Mouse (Mus musculus) gastrocnemius, postnatal 10 days (tissue): Measurements from ENCODE around the gene Lama2. TPM values are rescaled to one million over a fixed set of nuclear protein-coding genes. Genes with fewer than 3 reads are reported as not detected.

Source experiments
- DNase-seq: peaks from one replicate; pipeline ENCODE4 v3.0.0; 2021; ENCODE audit warnings: mixed read lengths
- total RNA-seq, 2 experiments: library from RNA; stranded (reverse); gene quantifications; 2 replicates each; pipeline ENCODE4 v1.2.3; 2021

The Lama2 gene
- total RNA-seq, 2 experiments from 2014 or later: 177 to 203 TPM

DNA sequence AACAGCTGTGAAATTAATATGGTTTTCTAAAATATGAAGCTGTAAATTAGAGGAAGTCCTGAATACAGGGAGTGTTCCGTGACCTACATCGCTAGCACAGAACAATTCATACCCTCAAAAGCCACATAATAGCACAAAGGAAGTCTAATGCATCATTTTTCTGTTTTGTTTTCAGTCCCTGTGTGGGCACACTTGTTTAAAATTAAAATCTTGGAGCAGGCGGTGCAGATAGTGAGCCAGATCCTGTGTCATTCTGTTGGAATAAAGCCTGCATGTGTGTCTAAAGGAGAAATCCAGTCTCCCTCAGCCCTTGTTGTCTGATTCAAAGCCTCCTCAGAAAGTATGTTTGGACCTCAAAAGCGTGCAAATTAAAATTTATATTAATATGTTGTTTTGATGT is 234.9 kb downstream of the Lama2 start:
- DNase-seq: no peak

DNA sequence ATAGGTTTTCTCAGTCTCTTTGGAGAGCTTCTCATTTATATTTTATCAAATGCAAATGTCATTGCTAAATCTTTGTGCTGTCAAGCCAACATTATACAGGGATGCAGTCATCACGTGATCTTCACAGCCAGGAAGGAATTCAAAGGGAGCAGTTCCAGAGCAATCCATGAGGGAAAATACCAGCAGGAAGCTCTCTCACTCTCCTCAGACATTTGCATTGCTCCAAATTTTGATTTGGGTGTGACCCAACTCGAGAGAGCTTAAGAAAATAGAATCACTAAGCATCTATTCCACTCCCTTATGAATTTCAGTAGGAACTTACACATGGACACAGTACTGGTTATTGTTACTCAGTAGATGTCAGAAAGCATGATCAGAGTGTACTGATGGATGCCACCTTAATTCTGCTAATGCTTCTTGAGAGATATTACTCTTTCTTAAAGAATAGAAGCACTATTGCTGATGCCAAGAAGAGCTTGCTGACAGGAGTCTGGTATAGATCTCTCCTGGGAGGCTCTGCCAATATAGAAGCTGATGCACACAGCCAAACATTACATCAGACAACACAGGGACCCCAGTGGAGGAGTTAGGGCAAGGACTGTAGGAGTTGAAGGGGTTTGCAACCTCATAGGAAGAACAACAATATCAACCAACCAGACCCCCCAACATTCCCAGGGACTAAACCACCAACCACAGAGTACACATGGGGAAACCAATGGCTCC is 236.5 kb downstream of the Lama2 start:
- no peak for DNase-seq

DNA sequence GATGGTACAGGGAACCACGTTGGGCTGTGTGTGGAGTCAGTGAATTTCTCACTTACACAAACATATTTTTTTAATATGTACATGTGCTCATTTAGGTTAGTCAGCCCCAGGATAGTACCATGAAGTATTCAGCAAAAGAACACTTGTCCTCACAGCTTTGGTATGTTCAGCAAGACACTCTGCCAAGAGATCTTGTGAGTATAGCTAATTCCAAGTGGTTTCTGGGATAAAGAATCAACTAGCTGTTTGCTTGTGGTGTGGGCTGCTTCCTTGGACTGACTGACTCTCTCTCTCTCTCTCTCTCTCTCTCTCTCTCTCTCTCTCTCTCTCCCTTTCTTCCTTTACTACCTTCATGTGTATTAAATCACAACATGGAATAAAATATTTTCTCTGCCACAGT is 241.3 kb downstream of the Lama2 start:
- DNase-seq: no peak

DNA sequence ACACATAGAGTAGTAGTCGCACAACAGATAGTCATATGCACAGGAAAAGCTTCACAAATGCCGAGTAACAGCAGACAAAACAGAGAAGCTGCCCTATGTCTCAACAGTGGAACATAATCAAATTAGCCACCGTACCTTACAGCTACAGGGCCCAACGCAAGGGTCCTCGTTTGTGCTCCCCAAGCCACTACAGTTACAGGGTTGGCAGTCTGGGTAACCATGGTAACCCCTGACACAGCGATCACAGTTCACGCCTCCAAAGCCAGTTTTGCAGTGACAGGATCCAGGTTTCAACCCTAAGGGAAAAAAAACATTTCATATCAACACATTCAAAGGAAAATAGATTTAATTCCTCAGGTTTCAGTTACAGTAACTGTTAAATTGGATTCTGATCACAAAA is 275.3 kb downstream of the Lama2 start:
- no peak for DNase-seq

DNA sequence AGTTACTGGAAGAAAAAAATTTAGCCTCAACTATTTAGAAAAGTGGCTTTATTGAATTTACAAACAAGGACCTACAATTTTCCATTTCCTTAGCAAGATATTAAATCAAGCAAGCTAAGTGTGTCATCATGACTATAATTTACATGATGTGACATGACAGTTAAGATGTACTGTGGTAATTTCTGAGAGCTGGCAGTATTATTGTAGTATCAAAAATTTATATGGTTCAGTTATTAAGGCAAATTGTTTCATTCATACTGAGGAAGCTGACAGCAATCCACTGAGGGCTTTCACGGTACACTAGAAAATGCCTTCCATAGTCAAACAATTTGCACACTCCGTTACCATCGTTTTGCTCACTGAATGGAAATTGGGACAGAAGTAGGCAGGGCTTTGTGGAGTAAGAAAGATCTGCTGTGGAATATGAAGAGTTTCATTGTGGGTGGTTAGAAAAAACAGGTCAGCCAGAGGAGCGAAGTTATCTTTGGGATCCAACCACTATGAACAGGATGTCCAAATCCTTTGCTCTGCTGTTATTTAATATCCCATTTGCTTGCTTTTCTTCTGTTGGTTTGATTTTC is 297.1 kb downstream of the Lama2 start:
- DNase-seq: no peak

DNA sequence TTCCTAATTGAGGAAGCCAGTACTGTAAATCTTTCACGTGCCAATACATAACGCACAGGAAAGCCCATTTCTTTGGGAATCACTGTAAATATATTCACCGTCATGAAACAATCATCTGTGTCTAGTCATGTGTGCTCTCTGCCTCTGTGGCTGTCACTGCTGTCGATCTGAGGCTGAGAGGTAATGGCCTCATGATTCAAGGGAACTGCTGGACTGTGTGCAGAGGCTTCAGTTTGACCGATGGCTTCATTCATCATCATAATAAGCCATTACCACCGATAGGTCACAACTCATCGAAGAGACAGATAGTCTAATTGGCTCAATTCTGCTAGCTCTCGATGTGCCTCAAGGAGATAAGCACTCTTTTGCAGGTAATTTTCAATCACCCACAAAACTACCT is 312.1 kb downstream of the Lama2 start:
- no peak for DNase-seq

DNA sequence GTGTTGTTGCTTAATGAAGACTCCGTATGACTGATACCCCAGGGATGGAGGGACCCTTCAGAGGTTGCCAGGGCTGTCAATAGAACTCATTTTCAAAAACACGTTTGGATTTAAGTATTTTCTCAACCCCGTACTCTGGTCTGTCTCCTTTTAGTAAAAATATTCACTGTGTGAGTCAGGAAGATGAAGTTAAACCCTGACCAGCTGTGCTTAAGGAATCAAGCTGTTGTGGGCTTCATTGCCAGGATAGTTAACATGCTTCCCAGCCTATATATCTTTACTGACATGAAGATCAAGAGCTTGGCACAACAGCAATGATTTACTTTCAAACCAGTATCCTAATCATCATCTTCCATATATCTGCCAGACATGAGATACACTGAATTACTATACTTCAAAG is 314.3 kb downstream of the Lama2 start:
- DNase-seq: no peak

DNA sequence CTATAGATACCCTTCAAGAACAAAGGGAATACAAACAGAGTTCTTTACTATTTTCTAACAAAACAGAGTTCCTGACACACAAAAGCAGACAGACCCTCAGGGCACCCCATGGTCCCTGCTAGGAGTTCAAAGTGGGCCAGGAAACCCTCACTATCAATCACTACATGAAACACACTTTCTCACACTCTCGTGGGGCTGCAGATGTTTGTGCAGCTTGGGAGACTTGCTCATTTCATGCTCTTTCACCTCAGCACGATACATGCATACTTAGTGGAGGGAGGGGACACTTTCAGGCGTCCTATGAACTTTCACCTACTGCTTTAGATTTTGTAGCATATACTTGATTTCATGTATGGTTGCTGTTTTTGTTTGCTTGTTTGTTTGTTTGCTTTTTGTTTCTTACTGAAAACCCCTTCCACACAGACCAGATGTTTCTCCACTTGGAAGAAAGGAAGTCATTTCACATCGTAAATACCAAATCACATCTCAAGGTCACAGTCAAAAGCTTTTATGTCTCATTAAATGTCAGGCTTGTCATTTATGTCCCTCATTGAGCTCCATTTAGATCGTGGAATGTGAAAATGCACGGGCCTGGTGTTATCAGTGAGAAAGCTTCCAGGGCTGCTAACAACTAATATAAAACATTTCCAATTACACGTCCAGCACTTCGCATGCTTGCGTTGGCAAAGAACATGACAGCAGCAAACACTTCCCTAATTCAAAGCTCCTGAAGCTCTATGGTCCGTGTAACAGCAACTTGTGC is 334.3 kb downstream of the Lama2 start:
- DNase-seq: no peak

DNA sequence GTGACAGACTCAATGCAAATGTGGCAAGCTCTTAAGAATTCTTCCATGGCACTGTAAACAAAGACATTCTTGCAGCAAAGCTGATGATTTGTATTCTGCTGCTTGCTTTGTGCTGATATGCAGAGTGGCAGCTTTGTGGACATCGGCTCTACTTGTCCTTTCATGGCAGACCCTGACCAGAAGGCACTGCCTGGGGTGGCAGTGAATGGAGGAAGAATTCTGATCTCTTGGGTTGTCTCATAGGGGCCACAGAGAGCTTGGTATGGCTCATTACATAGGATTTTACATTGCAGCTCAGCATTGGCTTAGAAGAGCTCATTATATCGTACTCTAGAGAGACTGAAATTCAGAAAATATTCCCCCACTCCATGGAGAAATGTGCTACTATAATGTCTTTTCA is 352.1 kb downstream of the Lama2 start:
- no peak for DNase-seq

DNA sequence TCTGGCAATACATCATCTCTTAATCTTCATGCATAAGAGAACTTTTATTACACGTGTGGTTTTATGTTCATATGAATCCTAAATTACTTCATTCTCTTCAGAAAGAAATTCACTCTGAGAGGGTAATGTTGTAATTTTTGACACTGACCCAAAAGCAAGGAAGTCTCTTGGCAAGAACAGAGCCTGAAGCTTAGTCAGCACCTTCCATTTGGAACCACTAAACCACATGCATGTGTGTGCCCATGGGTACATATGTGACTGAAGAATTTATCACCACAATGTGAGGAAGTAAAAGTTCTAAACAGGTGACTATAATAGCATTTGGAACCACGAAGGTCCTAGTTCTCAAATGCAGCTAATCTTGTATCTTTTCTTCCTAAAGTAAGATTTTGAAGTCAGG is 353.7 kb downstream of the Lama2 start:
- DNase-seq: no peak

DNA sequence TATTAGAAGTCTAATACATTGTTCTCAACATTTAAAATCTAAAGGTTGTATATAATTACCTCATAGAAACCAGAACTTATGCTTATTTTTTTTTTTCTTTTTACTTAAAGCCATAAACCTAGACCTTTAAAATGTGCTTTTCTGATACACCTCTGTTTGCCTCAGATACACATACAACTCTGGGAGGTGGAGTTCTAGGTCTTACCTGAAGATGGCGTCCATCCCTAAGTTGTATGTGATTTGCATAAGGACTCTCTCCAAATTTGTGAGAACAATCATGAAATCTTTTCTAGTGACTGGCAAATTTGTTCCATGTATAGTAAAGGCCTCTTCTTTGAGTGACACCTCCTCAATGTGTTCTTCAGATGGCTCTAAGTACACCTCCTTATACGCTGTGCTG is 354.8 kb downstream of the Lama2 start:
- no peak for DNase-seq

DNA sequence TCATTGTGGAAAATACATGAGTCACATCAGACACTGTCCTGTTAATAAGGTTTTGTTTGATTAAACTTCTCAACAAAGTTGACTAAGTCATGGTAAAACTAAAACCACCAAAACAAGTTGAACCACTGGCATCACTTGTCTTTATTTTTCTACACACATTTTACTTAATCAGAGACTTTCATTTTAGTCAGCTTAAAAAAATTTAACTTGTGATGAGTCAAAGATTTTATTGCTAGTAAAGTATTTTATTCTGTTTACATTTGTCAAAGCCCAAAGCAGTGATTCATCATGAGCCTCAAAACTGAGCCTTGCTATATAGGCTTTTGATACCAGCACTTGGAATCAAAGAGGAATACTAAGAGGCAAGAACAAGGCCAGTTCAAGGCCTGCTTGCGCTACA is 369.8 kb downstream of the Lama2 start:
- DNase-seq: no peak

DNA sequence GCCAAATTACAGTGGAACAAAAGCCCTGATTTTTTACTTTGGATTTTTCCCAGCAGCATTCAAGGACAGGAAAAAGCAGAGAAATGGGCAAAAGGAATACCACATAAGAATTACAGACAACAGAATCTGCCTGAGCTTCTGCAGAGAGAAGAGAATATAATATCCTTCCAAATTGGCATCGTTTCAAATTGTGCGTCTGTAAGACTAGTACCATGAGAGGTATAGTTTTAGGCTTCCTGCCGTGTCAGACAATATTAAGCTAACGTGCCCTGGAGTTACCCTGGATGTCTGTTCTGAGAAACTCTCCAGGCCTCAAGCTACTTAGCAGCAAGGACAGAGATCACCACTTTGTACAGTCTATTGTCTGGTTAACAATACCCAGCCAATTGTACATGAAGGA is 384.8 kb downstream of the Lama2 start:
- DNase-seq: no peak

DNA sequence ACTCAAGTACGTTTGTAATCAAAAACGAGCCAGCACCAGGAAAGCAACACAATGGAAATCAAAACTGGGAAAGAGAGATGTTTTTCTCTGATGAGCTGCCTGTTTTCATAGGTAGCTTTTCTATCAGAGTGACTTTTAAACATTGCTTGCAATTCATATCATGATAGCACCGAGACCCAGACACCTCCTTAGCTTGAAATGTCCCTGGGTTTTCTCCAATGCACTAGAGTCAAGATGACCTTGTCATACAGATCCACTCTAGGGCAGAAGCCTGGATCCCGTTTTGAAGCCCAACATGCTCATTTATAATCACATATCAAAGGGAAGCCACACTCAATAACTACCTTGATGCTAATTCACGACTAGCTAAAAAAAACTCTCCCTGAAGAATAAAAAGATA is 386.0 kb downstream of the Lama2 start:
- no peak for DNase-seq

DNA sequence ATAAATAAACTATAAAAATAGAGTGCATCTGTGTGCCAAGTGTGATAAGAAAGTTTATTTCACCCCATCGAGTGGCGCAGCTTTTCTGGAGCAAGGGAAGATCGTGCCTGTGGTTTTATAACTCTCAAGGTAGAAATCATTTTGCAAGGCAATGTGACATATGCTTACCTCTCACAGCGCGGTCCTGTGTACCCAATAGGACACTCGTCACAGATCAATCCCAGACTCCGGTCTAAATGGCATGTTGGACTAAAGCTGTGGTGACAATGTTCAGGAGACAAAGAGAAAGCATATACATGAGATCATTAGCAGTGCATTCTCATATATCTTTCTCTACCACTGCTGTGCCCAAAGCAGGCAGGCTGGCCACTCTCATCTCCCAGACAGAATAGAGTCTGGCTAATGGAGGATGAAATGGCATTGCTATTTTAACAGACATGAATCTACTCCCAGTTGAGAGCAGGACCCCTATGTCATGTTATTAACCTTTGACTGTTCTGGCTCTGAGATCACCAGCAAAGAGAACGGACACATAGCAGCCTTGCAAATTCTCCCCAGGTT is 395.7 kb downstream of the Lama2 start:
- no peak for DNase-seq

DNA sequence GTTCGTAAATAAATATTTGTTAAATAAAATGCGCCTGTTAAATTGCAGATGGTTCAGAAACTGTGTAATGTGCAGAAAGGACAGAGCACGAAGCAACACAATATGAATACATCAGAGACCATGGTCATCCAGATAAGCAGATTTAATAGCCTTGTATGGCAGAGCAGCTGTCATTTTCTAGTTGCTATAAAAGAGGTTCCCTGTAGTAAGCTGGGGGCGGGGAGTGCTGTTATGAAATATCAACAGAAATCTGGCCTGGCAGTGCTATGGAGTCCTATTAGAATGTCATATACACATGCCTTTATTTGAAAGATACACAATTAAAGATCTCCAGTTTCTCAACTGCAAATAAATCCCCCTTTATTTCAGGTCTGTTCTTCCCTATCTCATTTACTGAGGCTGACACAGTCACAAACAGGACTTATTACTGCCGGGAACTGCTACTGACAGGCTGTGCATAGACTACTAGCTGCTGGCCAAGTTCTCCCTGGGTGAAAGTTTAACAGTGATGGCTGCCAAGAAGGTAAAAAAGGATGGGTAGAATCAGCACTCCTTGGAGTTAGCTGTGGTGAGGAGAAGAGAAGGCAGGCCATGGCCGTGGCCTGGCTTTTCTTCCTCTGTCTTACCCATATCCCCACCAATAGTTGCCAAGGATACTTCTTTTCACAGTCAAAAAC is 396.8 kb downstream of the Lama2 start:
- DNase-seq: no peak

DNA sequence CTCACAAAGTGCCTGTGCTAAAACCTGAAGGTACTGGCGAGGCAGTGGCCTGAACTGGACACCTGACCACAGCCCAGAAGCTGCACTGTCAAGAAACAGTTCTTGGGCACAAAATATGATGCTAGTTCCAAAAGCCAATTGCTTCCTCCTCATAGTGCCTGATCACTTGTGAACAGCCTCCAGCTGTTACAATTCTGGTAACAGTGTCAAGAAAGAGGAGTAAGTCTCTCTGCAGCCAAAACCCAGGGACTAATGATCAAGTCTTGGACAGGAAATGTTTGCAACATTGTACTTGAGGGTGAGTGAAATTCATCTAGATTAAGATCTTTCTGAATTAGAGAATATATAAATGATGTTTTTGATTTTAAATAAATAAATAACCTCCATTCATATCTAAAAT is 399.9 kb downstream of the Lama2 start:
- no peak for DNase-seq

DNA sequence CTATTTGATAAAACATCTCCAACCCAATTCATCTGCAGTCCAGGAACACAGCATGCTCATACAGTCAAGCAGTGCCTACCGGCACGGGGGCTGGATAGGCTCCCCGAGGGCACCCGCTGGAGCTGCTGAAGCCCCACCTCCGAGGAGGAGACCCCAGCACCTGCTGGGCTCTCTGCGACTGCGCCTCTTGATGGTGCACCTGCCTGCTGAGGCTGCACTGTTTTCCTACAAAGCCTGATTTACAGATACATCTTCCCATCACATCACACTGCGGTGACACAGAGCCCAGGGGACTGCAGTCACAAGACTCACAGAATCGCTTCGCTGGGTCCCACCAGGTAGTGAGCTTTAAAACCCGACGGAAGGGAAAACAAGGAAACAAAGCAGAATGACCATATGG is 412.2 kb downstream of the Lama2 start:
- DNase-seq: no peak

DNA sequence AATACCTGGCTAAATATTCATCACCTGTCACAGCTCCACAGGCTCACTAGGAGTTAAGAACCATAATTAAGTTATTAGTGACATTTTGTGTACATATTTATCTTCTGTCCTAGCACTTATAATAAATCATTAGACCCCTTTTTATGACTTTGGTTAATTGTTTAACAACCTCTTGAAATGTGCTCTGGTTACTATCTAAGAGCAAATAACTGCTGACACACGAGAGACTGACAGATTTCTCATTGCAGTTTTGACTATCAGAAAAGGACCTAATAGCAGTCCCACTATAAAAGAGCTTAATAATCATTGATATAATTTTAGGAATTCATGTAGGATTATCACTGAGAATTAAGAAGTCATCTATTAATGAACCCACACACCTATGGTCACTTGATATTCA is 421.1 kb downstream of the Lama2 start:
- no peak for DNase-seq

DNA sequence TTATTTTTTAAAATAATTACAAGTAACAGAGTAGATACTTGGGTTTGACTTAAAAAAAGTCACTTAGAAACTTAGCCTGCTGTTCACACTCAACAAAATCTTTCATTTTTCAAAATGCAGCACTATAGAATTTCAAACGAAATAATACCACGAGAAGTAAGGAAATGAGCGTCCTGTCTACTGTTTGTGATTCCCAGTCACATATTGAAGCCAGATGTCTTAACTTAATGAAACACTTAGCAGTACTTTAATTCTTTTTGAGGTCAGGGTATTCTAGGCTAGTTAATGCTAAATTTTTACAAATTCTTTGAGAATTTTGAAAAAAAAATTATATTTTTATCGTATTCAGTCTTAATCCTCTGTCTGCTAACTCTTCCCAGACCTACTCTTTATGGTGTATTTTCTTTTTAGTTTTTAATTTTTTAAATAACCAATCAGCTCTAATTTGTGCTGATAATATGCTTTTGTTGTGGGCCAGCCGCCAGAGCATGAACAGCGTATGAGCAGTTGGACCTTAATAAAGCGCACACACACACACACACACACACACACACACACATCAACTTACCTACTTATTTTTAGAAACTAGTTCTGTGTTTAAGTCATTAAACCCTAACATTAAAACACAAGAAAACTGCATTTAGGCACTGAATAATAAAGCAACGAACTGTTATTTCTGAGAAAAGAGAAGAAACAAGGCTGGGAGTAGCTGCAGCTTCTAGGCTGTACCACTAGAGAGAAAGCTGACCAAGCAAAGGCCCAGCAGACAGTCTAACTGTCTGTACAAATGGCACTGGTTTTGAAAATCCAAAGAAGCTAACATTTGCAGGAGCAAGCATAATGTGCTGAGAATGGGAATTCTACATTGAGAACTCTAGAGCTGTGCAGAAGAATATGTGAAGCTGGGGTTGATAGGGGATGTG is 425.3 kb downstream of the Lama2 start:
- no peak for DNase-seq

DNA sequence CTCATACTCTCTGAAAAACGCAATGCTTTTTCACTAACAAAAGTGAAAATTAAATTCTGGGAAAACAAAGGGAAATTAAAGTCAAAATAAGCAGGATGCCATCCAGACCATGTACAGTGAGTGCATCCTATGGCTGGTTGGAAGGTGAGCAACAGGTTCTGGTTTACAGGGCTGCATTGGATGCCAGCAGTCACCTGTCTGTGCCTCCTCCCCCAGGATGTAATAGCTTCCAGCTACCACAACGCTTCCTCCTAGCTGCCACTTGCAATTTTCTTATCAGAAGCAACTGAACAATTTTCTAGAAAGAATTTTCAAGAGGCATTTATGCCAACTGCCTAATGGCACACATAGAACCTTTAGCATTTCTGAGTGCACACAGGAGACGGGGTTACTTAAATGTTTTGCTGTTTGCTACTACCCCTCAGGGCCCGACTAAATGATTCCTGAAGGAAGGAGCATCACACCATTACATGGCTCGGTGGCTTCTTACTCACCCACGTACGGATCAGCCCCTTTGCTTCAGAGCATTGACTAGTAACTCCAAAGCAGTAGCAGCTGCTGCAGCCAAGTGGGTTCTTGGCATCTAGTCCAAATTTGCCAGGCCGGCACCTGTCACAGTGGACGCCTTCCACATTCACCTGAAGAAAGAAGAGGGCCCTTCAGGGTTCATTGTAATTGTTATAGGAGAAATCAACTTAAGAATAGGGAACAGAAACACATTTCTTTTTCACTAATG is 430.8 kb downstream of the Lama2 start:
- no peak for DNase-seq
